Mouse (Mus musculus) layer of hippocampus, adult 9-11 months (tissue): ENCODE data around the gene Pitx3.
"Not testable (repeated sequence)": the region's sequence is repeated elsewhere in the genome, so short reads cannot be mapped to it uniquely, and the experiment has no call there.

ENCODE experiments used
- DNase-seq: peaks from one replicate; pipeline ENCODE4 v3.0.0; 2022

The Pitx3 gene

DNA sequence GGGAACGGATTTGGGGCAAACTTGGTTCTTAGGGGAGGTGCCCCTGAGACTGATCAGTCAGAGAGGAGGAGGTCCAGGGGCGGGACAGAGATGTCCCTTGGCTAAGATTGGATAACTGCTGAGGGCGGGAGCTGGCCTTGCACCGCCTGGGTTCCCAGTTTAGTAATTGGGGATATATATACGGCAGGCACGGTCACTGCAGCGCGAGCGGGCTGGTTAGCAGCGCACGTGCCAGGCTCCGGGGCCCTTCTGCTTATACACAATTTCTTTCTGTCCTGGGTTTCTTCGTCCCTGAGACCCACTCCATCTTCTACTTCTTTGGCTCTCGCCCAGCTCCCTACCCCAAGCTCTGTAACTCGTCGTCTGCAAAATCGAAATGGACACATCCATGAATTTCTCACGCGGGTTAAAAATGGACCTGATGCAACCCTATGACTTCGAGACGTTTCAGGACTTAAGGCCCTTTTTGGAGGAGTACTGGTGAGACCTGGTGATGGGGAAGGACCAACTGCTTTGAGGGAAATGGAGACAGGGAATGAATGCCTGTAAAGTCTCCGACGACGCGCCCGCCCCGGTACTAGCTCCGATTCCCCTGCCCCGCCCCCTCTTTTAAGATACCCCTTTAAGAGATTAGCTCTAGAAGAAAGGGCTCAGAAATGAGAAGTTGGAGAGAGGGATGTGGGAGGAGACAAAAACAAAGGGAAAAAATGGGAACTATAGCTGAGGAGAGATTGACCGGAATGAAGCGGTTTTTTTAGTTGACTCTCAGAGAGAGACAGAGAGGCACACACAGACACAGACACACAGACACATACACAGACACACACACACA, 16.2 kb downstream of the Pitx3 start, which contains the start of gene Elovl3:
Gene Elovl3 (plus strand): TSS at position 204 of the 832 bp plus-strand sequence.
- no peak for DNase-seq

DNA sequence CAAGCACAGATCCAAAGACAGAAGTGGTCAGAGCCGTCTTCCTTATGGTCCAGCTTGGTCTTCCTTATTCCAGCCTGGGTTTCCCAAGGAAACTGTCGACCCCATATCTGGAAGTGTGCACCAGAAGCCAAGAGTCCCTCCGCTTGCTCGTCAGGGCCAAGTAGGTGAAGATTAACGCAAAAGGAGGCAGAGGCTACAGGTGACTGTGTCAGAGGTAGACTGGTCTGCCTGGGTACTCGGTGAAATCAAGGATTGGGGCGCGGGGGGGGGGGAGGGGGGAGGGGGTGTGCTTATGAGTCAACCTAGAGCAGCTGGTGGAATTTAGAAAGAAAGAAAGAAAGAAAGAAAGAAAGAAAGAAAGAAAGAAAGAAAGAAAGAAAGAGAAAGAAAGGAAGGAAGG, 16.8 kb downstream of the Pitx3 start:
- no peak for DNase-seq

DNA sequence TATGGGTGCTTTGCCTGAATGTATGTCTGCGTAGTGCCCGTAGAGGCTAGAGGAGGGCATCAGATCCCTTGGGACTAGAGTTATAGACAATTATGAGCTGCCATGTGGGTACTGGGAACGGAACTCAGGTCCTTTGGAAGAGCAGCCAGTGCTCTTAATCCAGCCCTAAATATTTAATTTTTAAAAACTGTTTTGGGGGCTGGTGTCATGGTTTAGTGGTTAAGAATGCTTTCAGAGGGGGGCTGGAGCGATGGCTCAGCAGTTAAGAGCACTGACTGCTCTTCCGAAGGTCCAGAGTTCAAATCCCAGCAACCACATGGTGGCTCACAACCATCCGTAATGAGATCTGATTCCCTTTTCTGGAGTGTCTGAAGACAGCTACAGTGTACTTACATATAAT, 18.4 kb downstream of the Pitx3 start:
- DNase-seq: not testable (repeated sequence)

DNA sequence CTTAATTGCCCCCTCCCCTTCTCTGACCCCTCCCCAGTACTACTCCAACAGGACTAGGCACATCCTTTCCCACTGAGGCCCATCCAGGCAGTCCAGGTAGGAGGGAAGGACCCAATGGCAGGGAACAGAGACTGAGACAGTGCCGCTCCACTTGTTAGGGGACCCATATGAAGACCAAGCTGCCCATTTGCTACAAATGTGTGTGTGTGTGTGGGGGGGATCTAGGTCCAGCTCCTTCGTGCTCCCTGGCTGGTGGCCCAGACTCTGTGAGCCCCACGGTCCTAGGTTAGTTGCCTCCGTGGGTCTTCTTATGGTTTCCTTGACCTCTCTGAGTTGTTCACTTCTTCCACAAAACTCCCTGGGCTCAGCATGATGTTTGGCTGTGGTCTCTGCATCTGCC, 21.8 kb downstream of the Pitx3 start:
- no peak for DNase-seq

DNA sequence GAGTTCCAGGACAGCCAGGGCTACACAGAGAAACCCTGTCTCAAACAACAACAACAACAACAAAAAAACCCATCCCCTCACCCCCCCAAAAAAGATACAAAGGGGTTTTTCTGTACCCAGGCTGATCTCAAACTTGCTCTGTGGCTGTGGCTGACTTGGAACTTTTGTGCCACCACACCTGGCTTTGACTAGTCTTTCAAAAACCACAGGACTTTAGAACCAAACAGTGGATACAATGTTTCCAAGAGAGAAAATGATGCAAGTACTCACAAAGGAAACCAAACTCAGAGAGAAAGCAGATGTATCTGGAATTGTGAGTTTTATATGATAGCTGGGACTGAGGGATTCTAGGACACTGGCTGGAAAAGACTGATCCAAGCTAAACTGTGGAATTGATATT, 23.5 kb downstream of the Pitx3 start:
- DNase-seq: no peak

DNA sequence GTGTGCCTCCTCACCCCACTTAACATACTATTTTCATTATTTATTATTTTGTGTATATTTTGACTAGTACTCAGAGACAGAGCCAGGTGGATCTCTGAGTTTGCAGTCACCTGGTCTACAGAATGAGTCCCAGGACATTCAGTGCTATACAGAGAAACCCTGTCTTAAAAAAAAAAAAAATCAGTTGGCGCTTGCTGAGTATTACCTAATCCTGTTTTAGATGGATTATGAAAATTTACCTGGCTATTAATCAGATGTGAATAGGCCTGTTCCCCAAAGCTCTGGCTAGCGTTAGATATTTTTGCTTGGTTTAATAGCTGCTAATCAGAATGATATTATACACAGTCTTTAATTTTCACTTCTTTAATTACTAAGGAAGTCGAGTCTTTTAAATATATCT, 24.2 kb downstream of the Pitx3 start:
- DNase-seq: no peak

DNA sequence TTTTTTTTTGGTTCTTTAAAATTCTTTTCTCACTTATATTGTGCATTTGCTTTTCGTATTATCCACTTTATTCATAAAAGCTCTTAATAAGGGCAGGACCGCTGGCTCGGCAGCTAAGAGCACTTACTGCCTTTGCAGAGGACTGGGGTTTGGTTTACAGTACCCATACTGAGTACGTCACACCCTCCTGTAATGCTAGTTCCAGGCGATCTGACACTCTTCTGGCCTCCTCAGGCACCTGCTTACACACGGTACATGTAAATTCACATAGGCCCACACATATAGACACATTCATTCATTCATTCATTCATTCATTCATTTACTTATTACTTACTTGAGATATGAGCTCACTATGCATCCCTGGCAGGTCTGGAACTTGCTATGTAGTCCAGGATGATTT, 27.3 kb downstream of the Pitx3 start:
- DNase-seq: no peak

DNA sequence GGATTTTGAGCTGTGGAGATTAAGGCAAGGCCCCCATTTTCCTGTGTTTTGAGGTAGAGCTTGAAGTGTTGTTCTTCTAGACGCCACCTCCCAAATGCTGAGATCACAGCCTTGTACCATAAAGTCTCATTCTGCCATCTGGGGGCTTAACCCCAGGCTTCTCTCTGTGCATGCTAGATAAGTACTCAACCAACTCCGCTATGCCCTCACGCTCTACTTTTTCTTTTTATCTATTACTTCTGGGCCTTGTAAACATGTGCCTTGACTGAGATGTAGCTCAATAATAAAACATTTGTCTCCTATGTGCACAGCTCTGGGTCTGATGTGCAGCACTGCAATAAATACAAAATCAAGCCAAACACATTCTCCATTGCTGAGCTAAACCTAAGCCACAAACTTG, 28.7 kb downstream of the Pitx3 start:
- DNase-seq: no peak

DNA sequence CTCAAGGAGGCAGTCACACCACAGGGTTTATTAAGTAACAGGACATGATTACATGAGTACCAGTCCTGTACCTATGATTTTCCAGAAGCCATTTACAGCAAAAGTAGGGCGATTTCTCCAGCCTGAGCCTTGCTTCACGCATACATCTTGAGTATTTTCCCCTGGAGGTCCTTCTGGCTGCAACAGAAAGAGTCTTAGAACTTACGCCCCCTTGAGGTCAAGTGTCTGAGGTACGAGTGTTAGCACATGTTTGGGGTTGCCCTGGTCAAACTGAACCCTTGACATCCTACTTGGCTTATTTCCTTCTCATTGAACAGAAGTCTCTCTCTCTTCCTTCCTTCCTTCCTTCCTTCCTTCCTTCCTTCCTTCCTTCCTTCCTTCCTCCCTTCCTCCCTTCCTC, 33.5 kb downstream of the Pitx3 start:
- DNase-seq: no peak

DNA sequence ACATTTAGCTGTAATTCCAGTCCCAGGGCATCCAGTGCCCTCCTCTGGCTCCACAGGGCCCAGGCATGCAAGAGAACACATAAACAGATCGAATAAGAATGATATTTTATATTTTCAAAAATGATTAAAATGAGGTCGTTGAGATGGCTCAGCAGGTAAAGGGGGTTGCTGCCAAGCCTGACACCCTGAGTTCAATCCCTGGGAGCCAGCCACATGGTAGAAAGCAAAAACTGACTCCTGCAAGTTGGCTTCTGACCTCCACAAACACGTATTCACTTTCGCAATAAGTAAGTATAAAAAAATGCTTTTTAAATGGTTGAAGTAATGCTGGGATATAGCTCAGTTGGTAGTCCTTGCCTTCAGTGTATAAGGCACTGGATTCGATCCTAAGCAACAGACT, 37.3 kb downstream of the Pitx3 start:
- DNase-seq: no peak

DNA sequence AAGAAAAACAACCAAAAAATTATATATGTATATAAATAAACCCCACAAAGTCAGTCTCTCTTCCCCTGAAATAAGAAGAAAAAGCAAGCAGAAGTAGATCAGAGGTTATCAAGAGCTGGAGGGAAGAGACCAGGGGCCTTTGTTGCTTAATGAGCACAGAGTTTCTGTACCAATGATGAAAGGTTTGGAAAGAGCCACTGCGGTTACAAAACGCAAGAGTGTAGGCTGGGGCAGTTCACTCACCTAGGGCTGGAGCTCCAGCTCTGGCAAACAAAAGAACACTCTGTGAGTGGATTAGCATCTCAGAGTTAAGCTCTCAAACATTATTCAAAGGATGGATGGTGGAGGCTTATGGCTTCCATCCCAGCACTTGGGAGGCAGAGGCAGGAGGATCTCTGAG, 37.9 kb downstream of the Pitx3 start:
- no peak for DNase-seq

DNA sequence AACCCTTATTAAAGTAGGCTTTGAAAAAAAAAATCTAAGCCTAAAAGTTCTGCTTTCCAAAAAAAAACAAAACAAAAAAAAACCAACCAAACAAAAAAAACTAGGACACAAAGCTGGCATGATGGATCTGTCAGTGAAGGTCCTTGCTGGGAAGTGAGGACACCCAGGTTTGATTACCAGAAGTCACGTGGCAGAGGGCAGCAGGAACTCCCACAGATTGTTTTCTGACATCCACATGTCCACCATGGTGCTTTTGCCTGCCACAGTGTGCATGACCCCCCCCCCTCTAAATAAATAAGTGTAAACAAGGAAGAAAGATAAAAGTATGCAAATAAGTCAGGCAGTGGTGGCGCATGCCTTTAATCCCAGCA, 44.0 kb downstream of the Pitx3 start:
- no peak for DNase-seq

DNA sequence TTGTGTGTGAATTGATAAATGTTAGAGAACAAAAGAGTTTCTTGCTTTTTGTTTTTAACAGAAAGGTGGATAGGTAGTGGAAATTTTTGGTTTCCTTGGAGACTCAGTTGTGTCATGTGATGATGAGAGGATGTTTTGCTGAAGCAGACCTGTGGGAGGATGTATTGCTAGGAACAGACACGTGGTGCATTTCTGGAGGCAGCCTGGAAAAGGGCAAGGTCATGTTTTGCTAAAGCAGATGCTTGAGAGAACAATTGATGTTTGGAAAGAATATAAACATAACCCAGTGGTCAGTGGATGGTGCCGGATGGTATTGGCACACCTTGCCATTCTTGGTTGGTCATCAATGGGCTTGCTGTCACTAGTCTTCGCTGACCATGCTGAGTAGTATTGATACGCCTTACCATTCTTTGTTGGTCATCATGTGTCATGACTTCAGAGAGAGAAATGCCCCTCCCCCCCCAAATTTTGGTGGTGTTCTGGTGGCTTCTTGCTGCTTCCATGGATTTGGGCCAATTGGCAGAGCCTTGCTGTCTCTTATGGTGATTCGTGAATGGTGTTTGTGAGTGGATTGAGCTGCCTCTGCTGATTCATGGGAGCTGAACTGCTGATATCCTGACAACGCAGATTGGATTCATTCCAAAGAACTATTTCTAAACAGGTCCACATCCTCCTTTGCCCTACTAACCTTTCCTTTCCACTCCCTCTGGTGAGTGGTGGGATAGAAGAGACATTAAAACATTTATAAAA, 44.5 kb downstream of the Pitx3 start:
- no peak for DNase-seq

DNA sequence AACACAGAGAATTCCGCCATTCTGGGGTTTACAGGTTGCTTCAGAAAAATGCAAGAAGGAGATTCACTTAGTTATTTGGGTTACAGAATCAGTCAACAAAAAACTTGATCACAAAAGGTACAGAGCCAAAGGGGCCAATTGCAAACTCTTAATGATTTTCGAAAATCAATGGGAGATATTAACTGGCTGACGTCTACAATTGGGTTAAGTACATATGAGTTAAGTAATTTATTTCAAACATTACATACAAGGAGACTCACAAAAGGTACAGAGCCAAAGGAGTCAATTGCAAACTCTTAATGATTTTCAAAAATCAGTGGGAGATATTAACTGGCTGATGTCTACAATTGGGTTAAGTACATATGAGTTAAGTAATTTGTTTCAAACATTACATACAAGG, 48.6 kb downstream of the Pitx3 start:
- no peak for DNase-seq

DNA sequence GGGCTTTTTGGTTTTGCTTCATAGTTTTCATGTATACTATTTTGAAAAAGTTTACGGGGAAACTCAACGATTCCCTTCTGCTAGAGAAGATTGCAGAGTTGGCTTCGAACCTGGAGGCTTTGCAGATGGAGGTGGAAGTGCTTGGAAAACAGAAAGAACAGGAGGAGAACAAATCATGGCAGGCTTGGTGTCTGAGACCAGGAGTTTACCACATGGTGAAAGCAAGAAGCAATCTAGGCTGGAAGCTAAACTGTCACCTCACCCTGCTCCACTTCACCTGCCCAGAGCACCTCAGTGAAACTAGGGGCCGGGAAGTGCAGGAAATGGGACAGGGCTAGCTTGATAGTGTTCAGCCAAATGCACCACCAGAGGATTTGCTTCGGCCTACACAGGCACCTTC, 51.7 kb downstream of the Pitx3 start:
- no peak for DNase-seq

DNA sequence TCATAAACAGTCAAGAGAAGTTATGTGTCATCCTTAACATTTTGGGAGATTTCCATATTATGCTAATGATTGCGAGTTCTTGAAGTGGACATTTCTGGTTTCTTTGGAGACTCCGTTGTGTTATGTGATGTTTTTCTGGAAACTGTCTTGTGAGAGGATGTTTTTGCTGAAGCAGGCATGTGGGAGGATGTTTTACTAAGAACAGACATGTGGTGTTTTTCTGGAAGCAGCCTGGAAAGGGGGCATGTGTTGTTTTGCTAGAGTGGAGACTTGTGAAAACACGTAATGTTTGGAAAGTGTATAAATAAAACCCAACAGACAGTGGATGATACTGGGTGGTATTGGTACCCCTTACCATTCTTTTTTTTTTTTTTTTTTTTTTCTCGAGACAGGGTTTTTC, 52.8 kb downstream of the Pitx3 start:
- peak; percentile 46 for DNase-seq

DNA sequence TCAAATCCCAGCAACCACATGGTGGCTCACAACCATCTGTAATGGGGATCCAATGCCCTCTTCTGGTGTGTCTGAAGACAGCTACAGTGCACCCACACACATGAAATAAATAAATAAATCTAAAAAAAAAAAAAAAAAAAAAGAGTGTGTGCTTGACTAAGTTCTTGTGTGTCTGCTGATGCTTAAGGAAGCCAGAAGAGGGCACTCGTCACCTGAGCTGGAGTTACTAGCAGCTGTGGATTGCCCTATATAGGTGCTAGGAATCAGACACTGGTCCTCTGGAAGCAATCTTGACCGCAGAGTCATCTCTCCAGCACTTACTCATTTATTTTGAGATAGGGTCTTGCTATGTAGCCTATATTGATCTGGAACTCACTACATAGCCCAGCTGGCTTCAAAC, 54.0 kb downstream of the Pitx3 start:
- no peak for DNase-seq

DNA sequence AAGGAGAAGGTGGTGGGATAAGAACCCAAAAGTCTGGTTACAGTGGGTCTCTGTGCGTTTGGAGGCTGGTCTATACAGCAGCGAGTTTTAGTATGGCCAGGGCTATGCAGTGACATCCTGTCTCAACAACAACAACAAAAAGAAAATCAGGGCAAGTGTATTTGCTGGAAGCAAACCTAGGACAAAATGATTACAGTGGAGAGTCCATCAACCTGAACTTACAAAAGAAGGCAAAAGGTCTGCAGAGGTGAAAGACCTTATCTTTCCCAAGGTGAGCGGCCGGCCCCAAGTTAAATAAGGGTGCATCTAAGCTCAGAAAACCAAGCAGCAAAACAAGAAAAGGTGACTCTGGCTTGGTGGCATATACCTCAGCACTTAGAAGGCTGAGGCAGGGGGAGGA, 56.5 kb downstream of the Pitx3 start:
- no peak for DNase-seq

DNA sequence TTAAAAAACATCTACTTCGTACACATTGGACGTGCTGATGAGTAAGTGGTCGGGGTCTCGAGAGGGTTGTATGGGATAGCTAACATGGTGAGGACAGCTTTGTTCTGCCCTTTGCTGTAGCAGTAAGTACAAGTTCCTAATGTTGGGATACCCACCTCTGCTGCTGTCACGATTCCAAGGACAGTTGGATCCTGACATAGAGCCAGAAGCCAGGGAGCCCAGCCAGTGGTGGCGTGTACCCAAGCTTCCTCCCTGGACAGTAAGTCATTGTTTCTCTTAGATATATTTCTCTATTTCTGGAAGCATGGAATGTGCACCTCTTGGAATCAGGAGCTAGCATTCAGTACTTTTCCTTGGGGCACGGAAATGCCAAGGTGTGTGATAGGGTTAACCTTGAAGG, 60.3 kb downstream of the Pitx3 start:
- no peak for DNase-seq

DNA sequence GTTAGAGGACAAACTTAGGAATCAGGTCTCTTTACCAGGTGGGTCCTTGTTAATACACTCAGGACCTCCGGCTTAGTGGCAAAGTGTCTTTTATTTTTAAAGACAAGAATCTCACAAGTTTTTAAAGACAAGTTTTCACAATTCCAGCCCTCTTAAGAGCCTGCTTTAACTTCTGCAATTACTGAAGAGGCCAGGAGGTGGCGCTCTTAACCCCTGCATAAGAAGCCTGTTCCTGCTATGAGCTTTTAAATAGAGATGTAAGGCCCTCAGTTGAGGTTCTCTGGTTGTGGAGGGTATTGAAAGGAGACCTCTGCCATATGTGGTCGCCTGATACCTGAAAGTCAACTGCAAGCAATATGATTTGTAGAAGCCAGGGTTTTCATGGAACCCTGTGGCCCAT, 61.8 kb downstream of the Pitx3 start:
- DNase-seq: peak; percentile 37
